Mouse (Mus musculus) testis, adult 2 months (tissue): ENCODE data around the gene Kbtbd12. TPM values are rescaled to one million over a fixed set of nuclear protein-coding genes. Genes with fewer than 3 reads are reported as not detected.

Experiments used
- H3K27ac ChIP-seq: fragments of 200-500 bp; 2 replicates; pipeline ENCODE4 v1.5.1; 2012; ENCODE audit warnings: low read depth, low read length; ENCODE audit not compliant: control insufficient read depth, insufficient read depth
- H3K27me3 ChIP-seq: fragments of 200-500 bp; 2 replicates; pipeline ENCODE4 v1.6.1; 2012; ENCODE audit warnings: mild to moderate bottlenecking, low read length, moderate library complexity; ENCODE audit not compliant: control insufficient read depth, insufficient read depth
- H3K36me3 ChIP-seq: fragments of 200-500 bp; 2 replicates; pipeline ENCODE4 v1.6.1; 2012; ENCODE audit warnings: mild to moderate bottlenecking, low read length; ENCODE audit not compliant: control insufficient read depth, insufficient read depth
- H3K4me1 ChIP-seq: fragments of 200-500 bp; 2 replicates; pipeline ENCODE4 v1.6.1; 2012; ENCODE audit warnings: low read length; ENCODE audit not compliant: control insufficient read depth, insufficient read depth
- H3K4me3 ChIP-seq: fragments of 200-500 bp; 2 replicates; pipeline ENCODE4 v1.5.1; 2012; ENCODE audit warnings: low read depth, mild to moderate bottlenecking, low read length, moderate library complexity, mixed read lengths; ENCODE audit not compliant: control insufficient read depth
- CTCF ChIP-seq: fragments of 200-500 bp; IDR thresholded peaks from 2 replicates; pipeline ENCODE4 v1.5.1; 2012; ENCODE audit warnings: low read depth, mild to moderate bottlenecking, inconsistent platforms, low read length, moderate library complexity; ENCODE audit not compliant: control insufficient read depth, insufficient read depth, insufficient replicate concordance
- POLR2A ChIP-seq: fragments of 200-500 bp; IDR thresholded peaks from 2 replicates; pipeline ENCODE4 v1.6.1; 2012; ENCODE audit warnings: low read depth, mild to moderate bottlenecking, inconsistent platforms, low read length, moderate library complexity; ENCODE audit not compliant: control insufficient read depth
- polyA plus RNA-seq: library from polyadenylated mRNA; depleted of rRNA; stranded (reverse); fragments of >200 nt; gene quantifications from 2 replicates; pipeline ENCODE4 v1.2.3, GENCODE M21; 2012

The Kbtbd12 gene
- polyA plus RNA-seq, 1 experiment: 0.83 TPM

DNA sequence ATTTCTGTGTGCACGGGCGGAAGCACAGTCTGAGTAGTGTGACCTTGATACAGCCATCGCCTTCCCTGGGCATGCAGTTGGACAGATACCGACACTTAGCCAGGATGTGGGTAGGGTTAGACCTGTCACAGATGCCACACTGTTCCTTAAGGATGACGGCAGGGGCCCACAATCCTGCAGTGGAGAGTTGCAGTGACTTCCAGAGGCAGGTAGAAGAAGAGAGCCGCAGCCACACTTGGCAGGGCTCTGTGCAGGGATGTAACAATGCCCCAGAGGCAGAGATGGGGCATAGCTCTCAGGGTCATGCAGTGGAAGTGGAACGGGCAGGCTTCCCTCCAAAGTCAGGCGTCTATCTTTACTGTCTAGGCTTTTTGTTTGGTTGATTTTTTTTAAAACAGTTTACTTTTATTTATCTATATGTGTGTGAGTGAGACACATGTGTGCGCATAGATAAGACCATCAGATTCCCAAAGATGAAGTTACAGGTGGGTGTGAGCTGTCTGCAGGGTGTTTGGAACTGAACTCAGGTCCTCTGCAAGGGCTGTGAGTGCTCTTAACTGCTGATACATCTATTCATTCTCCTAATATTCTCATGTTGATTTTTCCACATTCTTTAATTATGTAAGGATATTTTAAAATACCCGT is 89.2 kb downstream of the Kbtbd12 start:
- Histone ChIP-seq H3K27ac (no peak overlapping the region), H3K27me3 (no peaks in the 10 kb centered on the region), H3K4me1 (no peaks in the 10 kb centered on the region), H3K36me3 (no peaks in the 10 kb centered on the region), H3K4me3 (no peak overlapping the region)
- TF ChIP-seq POLR2A: no peak
- no peak for TF ChIP-seq CTCF

DNA sequence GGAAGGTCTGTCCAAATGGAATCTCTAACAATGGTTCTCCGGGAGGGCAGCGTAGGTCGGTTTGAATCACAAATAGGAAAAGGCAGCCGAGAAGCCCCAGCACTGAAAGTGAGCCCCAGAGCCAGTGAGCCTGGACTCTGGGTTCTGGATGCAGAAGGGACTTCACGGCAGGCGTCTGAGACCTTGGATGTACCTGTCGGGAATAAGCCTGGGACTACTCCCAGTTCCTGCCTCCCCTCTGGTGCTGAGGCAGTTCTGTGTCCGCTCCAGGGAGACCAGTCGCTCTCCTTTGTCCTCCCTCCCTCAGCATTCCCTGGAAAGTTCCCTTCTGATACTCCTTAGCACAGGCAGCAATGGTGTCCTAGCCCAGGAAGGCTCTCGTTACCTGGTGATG is 92.4 kb downstream of the Kbtbd12 start:
- Histone ChIP-seq H3K27me3 (no peaks in the 10 kb centered on the region), H3K36me3 (no peaks in the 10 kb centered on the region), H3K4me1 (no peaks in the 10 kb centered on the region), H3K4me3 (no peak overlapping the region), H3K27ac (no peak overlapping the region)
- TF ChIP-seq CTCF (no peak), POLR2A (no peak)

DNA sequence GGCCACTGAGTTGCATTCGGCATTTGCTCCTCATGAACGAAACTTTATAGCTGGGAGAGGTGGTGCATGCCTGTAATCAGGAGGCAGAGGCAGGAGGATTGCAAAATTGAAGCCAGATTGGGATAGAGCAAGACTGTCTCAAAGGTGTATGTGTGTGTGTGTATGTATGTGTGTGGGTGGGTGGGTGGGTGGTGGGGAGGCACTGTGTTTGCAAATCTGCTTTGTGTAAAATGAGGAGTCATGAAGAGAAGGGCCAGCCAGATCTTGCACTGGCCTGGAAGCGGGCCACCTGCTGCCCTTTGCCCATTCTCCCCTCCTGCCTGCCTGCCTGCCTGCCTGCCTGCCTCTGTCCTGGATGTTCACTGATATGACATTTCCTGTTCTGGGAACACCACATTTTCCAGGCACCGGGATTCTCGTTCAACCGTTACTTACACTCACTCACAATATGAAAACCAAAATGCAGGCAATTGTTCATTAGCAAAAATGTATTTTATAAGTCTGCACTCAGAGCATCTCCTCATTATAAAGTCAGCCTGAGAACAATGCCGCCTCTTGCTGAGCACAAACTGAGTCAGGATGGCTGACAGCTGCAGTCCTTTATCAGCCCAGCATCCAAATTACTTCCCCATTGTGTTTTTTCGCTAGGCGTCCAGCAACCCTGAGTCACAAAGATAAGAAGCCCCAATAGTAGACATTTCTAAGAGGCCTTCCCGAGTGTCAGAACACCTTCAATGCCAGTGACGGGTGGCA is 92.9 kb downstream of the Kbtbd12 start:
- no peak overlapping the region for H3K27ac ChIP-seq
- no peaks in the 10 kb centered on the region for H3K4me1 ChIP-seq
- H3K36me3 ChIP-seq: no peaks in the 10 kb centered on the region
- no peak overlapping the region for H3K4me3 ChIP-seq
- no peaks in the 10 kb centered on the region for H3K27me3 ChIP-seq
- TF ChIP-seq POLR2A (no peak), CTCF (no peak)

DNA sequence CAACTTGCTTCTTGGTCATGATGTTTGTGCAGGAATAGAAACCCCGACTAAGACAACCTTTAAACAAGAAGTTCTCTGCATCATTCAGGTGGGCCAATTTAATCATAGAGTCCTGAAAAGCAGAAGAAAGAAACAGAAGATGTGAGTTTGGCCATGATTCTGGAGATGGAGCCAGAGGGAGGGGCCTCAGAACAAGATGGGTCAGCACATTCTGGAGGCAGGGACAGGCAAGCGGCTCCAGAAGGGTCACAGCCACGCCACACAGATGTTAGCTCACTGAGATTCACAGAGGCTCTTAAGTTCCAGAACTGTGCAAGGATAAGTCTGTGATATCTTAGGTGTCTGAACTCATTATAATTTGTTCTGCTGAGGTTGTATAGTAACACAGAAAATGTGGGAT is 93.5 kb downstream of the Kbtbd12 start:
- Histone ChIP-seq H3K27me3 (no peaks in the 10 kb centered on the region), H3K4me3 (no peak overlapping the region), H3K27ac (no peak overlapping the region), H3K4me1 (no peaks in the 10 kb centered on the region), H3K36me3 (no peaks in the 10 kb centered on the region)
- TF ChIP-seq POLR2A: no peak
- no peak for TF ChIP-seq CTCF

DNA sequence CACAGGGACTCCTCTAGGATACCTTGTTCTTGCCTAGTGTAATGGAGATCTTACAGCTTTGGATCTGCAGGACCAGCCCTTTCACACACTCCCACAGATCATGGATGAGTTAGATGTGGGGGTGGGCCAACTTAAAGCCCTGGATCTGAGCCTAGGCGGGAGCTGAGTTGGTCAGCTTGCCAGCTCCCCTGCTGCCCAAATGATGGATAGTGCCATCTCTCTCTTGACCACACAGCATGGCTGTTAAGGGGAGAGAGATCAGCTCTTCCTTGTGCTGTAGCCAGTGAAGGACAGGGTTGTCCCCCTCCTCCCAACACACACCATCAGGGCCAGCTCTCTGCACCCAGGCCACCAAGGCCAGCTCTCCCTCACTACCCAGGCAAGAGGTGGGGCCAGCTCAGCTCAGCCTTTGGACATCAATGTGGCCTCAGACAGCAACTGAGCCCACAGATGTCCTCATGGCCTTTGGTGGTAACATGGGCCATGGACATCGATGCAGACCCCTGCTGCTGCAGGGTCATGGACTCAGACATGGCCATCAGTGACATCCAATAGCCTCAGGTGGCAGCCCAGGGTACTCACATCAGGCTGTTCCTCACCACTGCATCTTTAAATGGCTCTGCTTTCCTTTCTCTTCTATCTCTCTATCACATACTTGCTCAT is 97.5 kb downstream of the Kbtbd12 start:
- H3K36me3 ChIP-seq: no peaks in the 10 kb centered on the region
- TF ChIP-seq POLR2A (no peak), CTCF (no peak)
- no peaks in the 10 kb centered on the region for H3K4me1 ChIP-seq
- no peak overlapping the region for H3K4me3 ChIP-seq
- H3K27ac ChIP-seq: no peak overlapping the region
- no peaks in the 10 kb centered on the region for H3K27me3 ChIP-seq

DNA sequence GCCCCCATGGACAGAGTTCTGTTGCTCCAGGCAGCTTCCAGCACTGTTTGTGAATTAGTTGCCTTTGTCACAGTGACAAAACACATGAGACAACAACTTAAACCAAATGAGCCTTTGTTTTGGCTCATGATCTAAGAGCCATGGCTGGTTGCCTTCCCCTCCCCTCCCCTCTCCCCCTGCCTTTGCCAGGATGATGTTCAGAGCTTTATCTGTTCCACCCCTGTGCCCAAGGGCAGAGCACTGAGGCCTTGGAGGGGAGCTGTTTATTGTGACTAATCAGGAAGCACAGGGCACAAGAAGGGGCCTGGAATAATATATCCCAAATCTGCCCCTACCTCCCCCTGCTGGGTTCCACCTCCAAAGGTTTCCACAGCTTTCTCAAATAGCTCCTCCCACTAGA is 107.4 kb downstream of the Kbtbd12 start:
- Histone ChIP-seq H3K27ac (no peak overlapping the region), H3K36me3 (no peaks in the 10 kb centered on the region), H3K27me3 (no peaks in the 10 kb centered on the region), H3K4me1 (no peaks in the 10 kb centered on the region), H3K4me3 (no peak overlapping the region)
- TF ChIP-seq CTCF (no peak), POLR2A (no peak)

- Histone ChIP-seq H3K4me1 (peaks cover 3% of the 10 kb centered on the region), H3K27me3 (no peaks in the 10 kb centered on the region), H3K36me3 (no peaks in the 10 kb centered on the region), H3K4me3 (no peak overlapping the region; the same call in 1 of the 2 replicates), H3K27ac (no peak overlapping the region)
- TF ChIP-seq POLR2A (no peak), CTCF (no peak)
These were observed 113.7 kb downstream of the Kbtbd12 start for GRCm38 (mm10) chr6:88524056-88524455.
